Mouse (Mus musculus): ENCODE measurements around the gene Pvr. TPM values are rescaled to one million over a fixed set of nuclear protein-coding genes. Genes with fewer than 3 reads are reported as not detected.

The Pvr gene
- polyA plus RNA-seq, 1 experiment from 2014 or later, result 3.2 TPM

- Histone ChIP-seq H3K4me2 (ENCODE audit: low read length) (no peak overlapping the region), H3K9me3 (replicated peaks; ENCODE audit: control insufficient read depth, low read length) (no peaks in the 10 kb centered on the region), H3K27ac (ENCODE audit: low read depth, low read length) (no peak overlapping the region), H3K9ac (ENCODE audit: low read length) (no peak overlapping the region), H3K27me3 (replicated peaks; ENCODE audit: control insufficient read depth, insufficient read depth, low read length) (no peaks in the 10 kb centered on the region), H3K36me3 (ENCODE audit: control insufficient read depth, insufficient read depth, low read length) (no peaks in the 10 kb centered on the region), H3K4me1 (ENCODE audit: control insufficient read depth, insufficient read depth, low read length) (no peaks in the 10 kb centered on the region), H3K4me3 (ENCODE audit: low read depth, low read length) (no peak overlapping the region)
- ATAC-seq (peak; percentile 67; the same call in 1 of the 2 replicates), DNase-seq (ENCODE audit: low spot score) (peak; percentile 78)
- WGBS, result 49% methylated on average over 21 of the region's 21 CpGs
Measured at GRCm38 (mm10) chr7:19910421-19911291, 10.3 kb downstream of the Pvr start.

DNA sequence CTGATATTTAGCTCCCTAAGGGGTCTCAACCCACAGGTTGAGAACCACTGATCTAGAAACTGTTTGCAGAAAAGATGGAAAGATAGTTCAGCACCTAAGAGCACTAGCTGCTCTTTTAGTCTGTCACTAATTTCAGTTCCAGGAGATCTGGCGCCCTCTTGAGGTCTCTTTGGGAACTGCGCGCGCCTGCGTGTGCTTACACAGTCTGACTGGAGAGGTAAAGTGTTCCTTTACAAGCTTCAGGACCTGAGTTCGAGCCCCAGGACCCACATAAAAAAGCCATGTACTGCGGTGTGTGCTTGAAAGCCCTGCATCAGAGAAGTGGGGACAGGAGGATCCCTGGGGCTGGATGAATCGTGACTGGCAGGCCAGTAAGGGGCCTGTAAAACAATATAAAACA lies 31.1 kb downstream of the Pvr start:
- ATAC-seq (no peak), DNase-seq (ENCODE audit: low spot score) (peak; percentile 19)
- Histone ChIP-seq H3K9me3 (replicated peaks; ENCODE audit: control insufficient read depth, low read length) (no peaks in the 10 kb centered on the region), H3K4me1 (ENCODE audit: control insufficient read depth, insufficient read depth, low read length) (no peaks in the 10 kb centered on the region), H3K9ac (ENCODE audit: low read length) (no peak overlapping the region), H3K4me3 (ENCODE audit: low read depth, low read length) (no peak overlapping the region), H3K36me3 (ENCODE audit: control insufficient read depth, insufficient read depth, low read length) (no peaks in the 10 kb centered on the region), H3K27me3 (replicated peaks; ENCODE audit: control insufficient read depth, insufficient read depth, low read length) (no peaks in the 10 kb centered on the region), H3K27ac (ENCODE audit: low read depth, low read length) (no peak overlapping the region), H3K4me2 (ENCODE audit: low read length) (no peak overlapping the region)
- 50% methylated on average over 8 of the region's 8 CpGs for WGBS

- no peak for DNase-seq (ENCODE audit: low spot score)
- 66% methylated on average over 7 of the region's 7 CpGs for WGBS
- Histone ChIP-seq H3K4me2 (ENCODE audit: low read length) (no peak within 1 kb of the TSS), H3K4me1 (ENCODE audit: control insufficient read depth, insufficient read depth, low read length) (no peaks in the 10 kb centered on the region), H3K27ac (ENCODE audit: low read depth, low read length) (no peak within 1 kb of the TSS), H3K9ac (ENCODE audit: low read length) (no peak within 1 kb of the TSS), H3K9me3 (replicated peaks; ENCODE audit: control insufficient read depth, low read length) (no peaks in the 10 kb centered on the region), H3K36me3 (ENCODE audit: control insufficient read depth, insufficient read depth, low read length) (no peaks in the 10 kb centered on the region), H3K4me3 (ENCODE audit: low read depth, low read length) (no peak within 1 kb of the TSS), H3K27me3 (replicated peaks; ENCODE audit: control insufficient read depth, insufficient read depth, low read length) (no peaks in the 10 kb centered on the region)
- ATAC-seq, result no peak
Measured at GRCm38 (mm10) chr7:19887849-19888248, 33.1 kb downstream of the Pvr start, which contains the start of gene Ceacam19. Gene Ceacam19 (minus strand): TSS chr7:19887965.

DNA sequence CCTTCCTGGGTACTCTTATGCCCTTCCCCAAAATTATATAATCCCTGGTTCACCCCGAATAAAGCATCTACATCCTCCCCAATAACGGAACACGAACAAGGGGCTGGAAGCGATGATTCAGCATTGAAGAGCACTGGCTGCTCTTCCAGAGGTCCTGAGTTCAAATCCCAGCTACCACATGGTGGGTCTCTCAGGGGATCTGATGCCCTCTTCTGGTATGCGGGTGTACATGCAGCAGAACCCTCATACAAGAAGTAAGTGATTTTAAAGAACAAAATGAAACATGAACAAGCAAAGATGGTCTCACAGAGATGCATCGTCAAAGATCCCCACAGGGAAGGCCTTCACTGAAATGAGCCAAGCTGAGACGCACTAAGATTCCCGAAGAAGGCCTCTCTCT lies 40.2 kb downstream of the Pvr start:
- WGBS, result 84% methylated on average over 8 of the region's 8 CpGs
- Histone ChIP-seq H3K4me3 (ENCODE audit: low read depth, low read length) (no peak overlapping the region), H3K36me3 (ENCODE audit: control insufficient read depth, insufficient read depth, low read length) (no peaks in the 10 kb centered on the region), H3K27me3 (replicated peaks; ENCODE audit: control insufficient read depth, insufficient read depth, low read length) (no peaks in the 10 kb centered on the region), H3K9ac (ENCODE audit: low read length) (no peak overlapping the region), H3K27ac (ENCODE audit: low read depth, low read length) (no peak overlapping the region), H3K9me3 (replicated peaks; ENCODE audit: control insufficient read depth, low read length) (no peaks in the 10 kb centered on the region), H3K4me2 (ENCODE audit: low read length) (no peak overlapping the region), H3K4me1 (ENCODE audit: control insufficient read depth, insufficient read depth, low read length) (no peaks in the 10 kb centered on the region)
- DNase-seq (ENCODE audit: low spot score) (no peak), ATAC-seq (no peak)

- H3K9me3 ChIP-seq (replicated peaks; ENCODE audit: control insufficient read depth, low read length), result no peaks in the 10 kb centered on the region
- DNase-seq (ENCODE audit: low spot score) (no peak), ATAC-seq (peak; percentile 26; the same call in 1 of the 2 replicates)
- no peaks in the 10 kb centered on the region for H3K36me3 ChIP-seq (ENCODE audit: control insufficient read depth, insufficient read depth, low read length)
- H3K4me1 ChIP-seq (ENCODE audit: control insufficient read depth, insufficient read depth, low read length), result no peaks in the 10 kb centered on the region
- H3K27ac ChIP-seq (ENCODE audit: low read depth, low read length), result no peak overlapping the region
- WGBS, result 66% methylated on average over 14 of the region's 14 CpGs
- H3K4me3 ChIP-seq (ENCODE audit: low read depth, low read length), result no peak overlapping the region
- no peaks in the 10 kb centered on the region for H3K27me3 ChIP-seq (replicated peaks; ENCODE audit: control insufficient read depth, insufficient read depth, low read length)
- no peak overlapping the region for H3K4me2 ChIP-seq (ENCODE audit: low read length)
- H3K9ac ChIP-seq (ENCODE audit: low read length), result no peak overlapping the region
Measured at GRCm38 (mm10) chr7:19876781-19877425, 44.1 kb downstream of the Pvr start.

- Histone ChIP-seq H3K4me1 (ENCODE audit: control insufficient read depth, insufficient read depth, low read length) (no peaks in the 10 kb centered on the region), H3K9ac (ENCODE audit: low read length) (no peak overlapping the region), H3K4me3 (ENCODE audit: low read depth, low read length) (no peak overlapping the region), H3K4me2 (ENCODE audit: low read length) (no peak overlapping the region), H3K36me3 (ENCODE audit: control insufficient read depth, insufficient read depth, low read length) (no peaks in the 10 kb centered on the region), H3K9me3 (replicated peaks; ENCODE audit: control insufficient read depth, low read length) (no peaks in the 10 kb centered on the region), H3K27ac (ENCODE audit: low read depth, low read length) (no peak overlapping the region), H3K27me3 (replicated peaks; ENCODE audit: control insufficient read depth, insufficient read depth, low read length) (no peaks in the 10 kb centered on the region)
- ATAC-seq, result peak; percentile 44; the same call in 1 of the 2 replicates
- 52% methylated on average over 13 of the region's 13 CpGs for WGBS
- peak; percentile 58 for DNase-seq (ENCODE audit: low spot score)
Measured at GRCm38 (mm10) chr7:19875948-19876682, 44.8 kb downstream of the Pvr start.

GRCm38 (mm10) chr7:19871943-19872601 lies 48.9 kb downstream of the Pvr start:
- WGBS, result 43% methylated on average over 5 of the region's 5 CpGs
- ATAC-seq, result no peak

GRCm38 (mm10) chr7:19871137-19871621 lies 49.8 kb downstream of the Pvr start:
- Histone ChIP-seq H3K36me3 (ENCODE audit: control insufficient read depth, insufficient read depth, low read length) (no peaks in the 10 kb centered on the region), H3K27me3 (replicated peaks; ENCODE audit: control insufficient read depth, insufficient read depth, low read length) (no peaks in the 10 kb centered on the region), H3K4me2 (ENCODE audit: low read length) (no peak overlapping the region), H3K4me3 (ENCODE audit: low read depth, low read length) (no peak overlapping the region), H3K4me1 (ENCODE audit: control insufficient read depth, insufficient read depth, low read length) (no peaks in the 10 kb centered on the region), H3K9me3 (replicated peaks; ENCODE audit: control insufficient read depth, low read length) (no peaks in the 10 kb centered on the region), H3K9ac (ENCODE audit: low read length) (no peak overlapping the region), H3K27ac (ENCODE audit: low read depth, low read length) (no peak overlapping the region)
- WGBS, result 70% methylated on average over 10 of the region's 10 CpGs
- no peak for DNase-seq (ENCODE audit: low spot score)
- ATAC-seq, result no peak

More at GRCm38 (mm10) chr7:19871943-19872601, 48.9 kb downstream of the Pvr start:
- no peaks in the 10 kb centered on the region for H3K36me3 ChIP-seq (ENCODE audit: control insufficient read depth, insufficient read depth, low read length)
- H3K9me3 ChIP-seq (replicated peaks; ENCODE audit: control insufficient read depth, low read length), result no peaks in the 10 kb centered on the region
- H3K27me3 ChIP-seq (replicated peaks; ENCODE audit: control insufficient read depth, insufficient read depth, low read length), result no peaks in the 10 kb centered on the region
- H3K27ac ChIP-seq (ENCODE audit: low read depth, low read length), result no peak overlapping the region
- no peak overlapping the region for H3K4me2 ChIP-seq (ENCODE audit: low read length)
- no peak overlapping the region for H3K9ac ChIP-seq (ENCODE audit: low read length)
- H3K4me3 ChIP-seq (ENCODE audit: low read depth, low read length), result no peak overlapping the region
- no peaks in the 10 kb centered on the region for H3K4me1 ChIP-seq (ENCODE audit: control insufficient read depth, insufficient read depth, low read length)
- peak; percentile 19 for DNase-seq (ENCODE audit: low spot score)
